Mouse (Mus musculus) bone marrow macrophage, adult 2 months (primary cell): ENCODE data around the gene Limd1.

Experiments used
- CTCF ChIP-seq: IDR thresholded peaks from 2 replicates; pipeline ENCODE4 v1.5.1; 2012; ENCODE audit warnings: low read depth, mild to moderate bottlenecking, low read length, moderate library complexity
- POLR2A ChIP-seq: IDR thresholded peaks from 2 replicates; pipeline ENCODE4 v1.6.1; 2012; ENCODE audit warnings: mild to moderate bottlenecking, low read depth, low read length, borderline replicate concordance

DNA sequence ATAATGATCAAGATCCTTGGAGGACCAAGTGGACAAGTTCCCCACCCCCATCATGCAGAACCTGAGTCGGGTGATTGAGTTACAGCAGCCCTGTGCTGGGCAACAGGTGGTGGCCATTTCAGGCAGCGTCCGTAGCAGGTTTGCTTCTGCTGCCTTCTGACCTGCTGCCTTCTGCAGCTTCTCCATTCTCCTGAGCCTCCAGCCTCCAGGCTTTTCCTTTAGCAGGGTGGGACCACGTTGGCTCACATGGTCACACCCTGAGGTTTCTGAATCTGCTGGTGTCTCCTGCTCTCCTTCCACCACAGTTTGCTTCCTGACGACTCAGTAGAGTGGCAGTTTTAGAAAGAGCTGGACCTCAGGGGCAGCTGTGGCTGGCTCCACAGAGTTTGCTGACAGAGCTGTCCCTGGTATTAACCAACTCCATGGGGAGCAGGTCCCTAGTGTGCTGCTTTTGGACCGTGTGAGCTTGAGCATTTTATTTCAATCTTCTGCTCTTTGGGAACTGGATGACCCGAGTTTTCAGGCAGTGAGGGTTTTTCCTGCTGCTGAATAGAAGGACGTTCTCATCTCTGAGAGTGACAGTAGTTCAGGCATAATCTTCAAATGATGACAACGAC lies 11.3 kb downstream of the Limd1 start:
- TF ChIP-seq POLR2A, result no peak
- TF ChIP-seq CTCF, result no peak
